Mouse (Mus musculus): ENCODE data around the gene Serpinb3b. TPM values are rescaled to one million over a fixed set of nuclear protein-coding genes. Genes with fewer than 3 reads are reported as not detected.

Serpinb3b gene
- polyA plus RNA-seq (2012; rRNA removed): not detected in 2 replicates

GRCm38 (mm10) chr1:107278261-107278660 is at the start of gene Serpinb3b, which contains the start of gene Serpinb3c:
Serpinb3b (minus strand) TSS chr1:107278361.
Serpinb3c (minus strand) TSS chr1:107278371.

Other genes starting within 250 kb of the Serpinb3b start
- gene Serpinb3a, start 226.1 kb downstream of the Serpinb3b start, polyA plus RNA-seq (2012; rRNA removed): not detected in 2 replicates
- not detected in 2 replicates for gene Serpinb3d, start 194.9 kb downstream of the Serpinb3b start, polyA plus RNA-seq (2012; rRNA removed)
- gene Serpinb3c, start within 50 bp of the Serpinb3b start, polyA plus RNA-seq (2012; rRNA removed): not detected in 2 replicates
- gene Serpinb11, start 82.8 kb upstream of the Serpinb3b start, polyA plus RNA-seq (2012; rRNA removed): not detected in 2 replicates
- 0.03 TPM in 1 of 2 replicates, not detected in the other for gene Serpinb7, start 121.3 kb upstream of the Serpinb3b start, polyA plus RNA-seq (2012; rRNA removed)
- 1.8 and 1.9 TPM in 2 replicates for gene Serpinb2, start 233.1 kb upstream of the Serpinb3b start, polyA plus RNA-seq (2012; rRNA removed)